Mouse (Mus musculus) liver, adult 2 months (tissue): ENCODE results near the gene Srcap. TPM values are rescaled to one million over a fixed set of nuclear protein-coding genes. Genes with fewer than 3 reads are reported as not detected.
A peak's percentile ranks its signal among the peaks of the same experiment; 100 is the strongest.
"Not testable (repeated sequence)": the region's sequence is repeated elsewhere in the genome, so short reads cannot be mapped to it uniquely, and the experiment has no call there.

ENCODE experiments used
- DNase-seq: peaks from one replicate; pipeline ENCODE4 v3.0.0-alpha.2; 2011; ENCODE audit warnings: low read depth, low spot score; ENCODE audit errors: extremely low read depth
- H3K27ac ChIP-seq: fragments of 200-500 bp; replicated peaks from 2 replicates; pipeline ENCODE4 v1.5.1; 2012; ENCODE audit warnings: low read depth, mild to moderate bottlenecking, control low read depth, inconsistent platforms, low read length; ENCODE audit not compliant: insufficient read depth
- H3K27me3 ChIP-seq: fragments of 200-500 bp; 2 replicates; pipeline ENCODE4 v1.6.1; 2012; ENCODE audit warnings: mild to moderate bottlenecking, moderate library complexity, low read length, inconsistent platforms; ENCODE audit not compliant: control insufficient read depth, insufficient read depth
- H3K36me3 ChIP-seq: fragments of 200-500 bp; 2 replicates; pipeline ENCODE4 v1.6.1; 2012; ENCODE audit warnings: low read length, inconsistent platforms; ENCODE audit not compliant: control insufficient read depth, insufficient read depth
- H3K4me1 ChIP-seq: fragments of 200-500 bp; 2 replicates; pipeline ENCODE4 v1.6.1; 2011; ENCODE audit warnings: low read length; ENCODE audit not compliant: control insufficient read depth, insufficient read depth
- H3K4me3 ChIP-seq: fragments of 200-500 bp; 2 replicates; pipeline ENCODE4 v1.5.1; 2011; ENCODE audit warnings: low read depth, mild to moderate bottlenecking, control low read depth, low read length, moderate library complexity; ENCODE audit not compliant: insufficient read depth
- H3K79me2 ChIP-seq: fragments of 200-500 bp; 2 replicates; pipeline ENCODE4 v1.6.1; 2012; ENCODE audit warnings: inconsistent platforms, mild to moderate bottlenecking, low read length, moderate library complexity; ENCODE audit not compliant: control insufficient read depth, insufficient read depth
- H3K9ac ChIP-seq: fragments of 200-500 bp; 2 replicates; pipeline ENCODE4 v1.6.1; 2012; ENCODE audit warnings: low read depth, mild to moderate bottlenecking, control low read depth, inconsistent platforms, low read length
- CTCF ChIP-seq: fragments of 200-500 bp; IDR thresholded peaks from 2 replicates; pipeline ENCODE4 v1.5.1; 2011; ENCODE audit warnings: low read depth, low read length, control low read depth
- POLR2A ChIP-seq: fragments of 200-500 bp; IDR thresholded peaks from 2 replicates; pipeline ENCODE4 v1.6.1; 2011; ENCODE audit warnings: low read length, control low read depth; ENCODE audit not compliant: insufficient read depth; ENCODE audit errors: extremely low read depth
- WGBS: fragments of 180-500 bp; shearing (Covaris S2); methylation state at CpG from one replicate; pipeline ENCODE4 v1.1.7; 2018; 5-methylcytosine and 5-hydroxymethylcytosine counted together
- polyA plus RNA-seq: library from polyadenylated mRNA; depleted of rRNA; stranded (reverse); fragments of >200 nt; gene quantifications from 2 replicates; pipeline ENCODE4 v1.2.3, GENCODE M21; 2012; rRNA removed
- total RNA-seq: library from RNA; depleted of rRNA; stranded (reverse); fragments of >200 nt; gene quantifications from 2 replicates; pipeline ENCODE4 v1.2.3, GENCODE M21; 2014; rRNA removed

Srcap gene
- total RNA-seq (10.9 and 13.8 TPM in 2 replicates), polyA plus RNA-seq (8.9 and 9.6 TPM in 2 replicates)

DNA sequence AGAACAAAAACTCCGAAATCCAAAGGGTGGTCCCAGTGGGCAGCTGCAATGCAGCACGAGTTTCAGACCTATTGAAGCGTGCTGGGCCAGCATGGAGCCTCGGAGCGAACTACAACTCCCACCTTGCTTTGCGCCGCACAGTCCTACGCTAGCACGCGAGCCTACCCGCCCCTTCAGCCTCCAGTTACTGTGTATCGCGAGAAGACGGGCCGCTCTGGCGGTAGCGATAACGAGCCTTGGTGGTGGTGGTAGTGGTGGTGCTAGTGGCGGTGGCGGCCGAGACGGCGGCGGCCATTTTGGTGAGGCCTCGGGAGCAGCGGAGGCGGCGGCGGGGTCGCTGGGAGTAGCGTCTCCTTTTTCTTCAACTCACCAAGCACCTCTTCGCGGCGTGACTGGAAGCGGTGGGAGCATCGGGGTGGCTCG lies at the start of gene Srcap:
Srcap (plus strand) TSS at position 176 of the 423 bp plus-strand sequence.
- TF ChIP-seq CTCF (no peak), POLR2A (peak; percentile 81)
- Histone ChIP-seq H3K27me3 (no peaks in the 10 kb centered on the region), H3K36me3 (peaks cover 16% of the 10 kb centered on the region), H3K4me1 (peaks cover 8% of the 10 kb centered on the region), H3K27ac (peak within 1 kb of the TSS; percentile 98), H3K4me3 (peak within 1 kb of the TSS; percentile 89), H3K9ac (peak within 1 kb of the TSS; percentile 94), H3K79me2 (peaks cover 12% of the 10 kb centered on the region; the same call in 1 of the 2 replicates)
- DNase-seq, result peak; percentile 92
- WGBS, result under 1% methylated on average over 37 of the region's 37 CpGs

GRCm38 (mm10) chr7:127465191-127465590 lies 46.6 kb upstream of the Srcap start:
- no peak for DNase-seq
- 95% methylated on average over 3 of the region's 3 CpGs for WGBS
- H3K9ac ChIP-seq, result no peak overlapping the region
- TF ChIP-seq POLR2A (no peak), CTCF (no peak)
- peaks cover 6% of the 10 kb centered on the region; the same call in 1 of the 2 replicates for H3K79me2 ChIP-seq
- no peak overlapping the region for H3K27ac ChIP-seq
- no peak overlapping the region for H3K4me3 ChIP-seq
- H3K4me1 ChIP-seq, result peaks cover 4% of the 10 kb centered on the region; the same call in 1 of the 2 replicates
- H3K27me3 ChIP-seq, result no peaks in the 10 kb centered on the region
- H3K36me3 ChIP-seq, result peaks cover 5% of the 10 kb centered on the region; the same call in 1 of the 2 replicates

- not testable (repeated sequence) for DNase-seq, H3K79me2 ChIP-seq, H3K36me3 ChIP-seq, H3K27ac ChIP-seq, H3K27me3 ChIP-seq, H3K9ac ChIP-seq, H3K4me1 ChIP-seq, H3K4me3 ChIP-seq
- WGBS, result 100% methylated on average over 2 of the region's 2 CpGs
Observed at GRCm38 (mm10) chr7:127465670-127466069, 46.1 kb upstream of the Srcap start.

DNA sequence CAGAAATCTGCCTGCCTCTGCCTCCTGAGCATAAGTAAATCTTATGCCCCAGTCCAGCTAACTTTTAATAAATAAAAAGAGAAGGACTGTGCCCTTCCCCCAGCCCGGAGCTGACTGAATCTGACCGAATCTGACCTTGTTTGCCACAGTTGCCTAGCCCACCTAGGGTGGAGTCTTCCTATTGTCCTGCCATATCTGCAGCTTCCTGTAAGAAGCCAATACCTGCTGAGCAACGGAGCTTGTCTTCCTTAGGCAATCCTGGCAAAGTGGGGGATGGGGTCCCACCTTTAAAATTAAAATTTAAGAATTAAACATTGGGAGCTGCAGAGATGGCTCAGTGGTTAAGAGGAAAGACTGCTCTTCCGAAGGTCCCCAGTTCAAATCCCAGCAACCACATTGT lies 45.2 kb upstream of the Srcap start:
- H3K4me3 ChIP-seq, result no peak overlapping the region
- H3K36me3 ChIP-seq, result peaks cover 2% of the 10 kb centered on the region; the same call in 1 of the 2 replicates
- peaks cover 4% of the 10 kb centered on the region; the same call in 1 of the 2 replicates for H3K4me1 ChIP-seq
- no peaks in the 10 kb centered on the region for H3K27me3 ChIP-seq
- H3K27ac ChIP-seq, result no peak overlapping the region
- no peak for TF ChIP-seq CTCF
- peaks cover 6% of the 10 kb centered on the region; the same call in 1 of the 2 replicates for H3K79me2 ChIP-seq
- H3K9ac ChIP-seq, result no peak overlapping the region
- 89% methylated on average over 4 of the region's 4 CpGs for WGBS
- no peak for DNase-seq

DNA sequence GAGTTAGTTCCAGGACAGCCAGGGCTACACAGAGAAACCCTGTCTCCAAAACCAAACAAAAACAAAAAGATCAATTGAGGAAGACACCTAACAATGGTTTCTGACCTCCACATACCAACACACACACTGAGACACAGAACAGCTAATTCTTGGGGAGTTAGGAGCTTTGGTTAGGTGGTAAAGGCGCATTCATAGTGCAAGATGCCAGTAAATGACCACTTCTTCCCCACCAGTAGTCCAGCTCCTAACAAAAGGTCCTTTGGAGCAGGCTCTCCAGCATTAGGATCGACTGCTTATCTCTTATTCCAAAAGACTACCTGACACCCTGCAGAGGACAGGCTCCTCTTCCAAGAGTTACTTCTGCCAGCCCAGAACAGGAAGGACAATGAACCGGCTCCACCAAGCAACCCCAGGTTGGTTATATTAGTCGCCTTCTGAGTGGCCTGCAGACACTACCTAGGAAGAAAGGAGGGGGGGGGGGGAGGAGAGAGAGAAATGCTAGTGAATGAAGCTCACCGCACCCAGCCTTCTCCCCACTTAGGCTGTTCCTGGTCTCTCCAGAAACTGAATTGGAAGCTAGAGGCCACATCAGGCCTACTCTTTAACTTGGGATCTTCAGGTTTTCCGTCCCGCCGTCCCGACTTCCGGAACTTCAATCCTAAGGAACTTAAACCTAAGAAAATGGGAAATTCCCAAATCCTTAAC lies 41.6 kb upstream of the Srcap start:
- Histone ChIP-seq H3K27me3 (no peaks in the 10 kb centered on the region), H3K4me3 (peak overlapping the region; percentile 73), H3K36me3 (peaks cover 22% of the 10 kb centered on the region; the same call in 1 of the 2 replicates), H3K4me1 (peaks cover 8% of the 10 kb centered on the region), H3K27ac (peak overlapping the region; percentile 82), H3K79me2 (peaks cover 11% of the 10 kb centered on the region; the same call in 1 of the 2 replicates), H3K9ac (peak overlapping the region; percentile 75)
- no peak for TF ChIP-seq POLR2A
- TF ChIP-seq CTCF, result no peak
- 10% methylated on average over 10 of the region's 10 CpGs for WGBS
- DNase-seq, result peak; percentile 50
